Mouse (Mus musculus) CD4-positive, CD25-positive, alpha-beta regulatory T cell, adult 4 months (primary cell): Measurements from ENCODE around the gene Rap1a. TPM values are rescaled to one million over a fixed set of nuclear protein-coding genes. Genes with fewer than 3 reads are reported as not detected.

ENCODE experiments used
- ATAC-seq: one replicate; pipeline ENCODE4 v1.8.0; 2017
- polyA plus RNA-seq, 2 experiments: library from polyadenylated mRNA; unstranded; fragments of 100-300 nt; shearing (Covaris generic); gene quantifications; one replicate each; pipeline ENCODE4 v1.2.1; 2017

The Rap1a gene
- polyA plus RNA-seq, result 100 to 1,000 TPM; 120 to 139 TPM

DNA sequence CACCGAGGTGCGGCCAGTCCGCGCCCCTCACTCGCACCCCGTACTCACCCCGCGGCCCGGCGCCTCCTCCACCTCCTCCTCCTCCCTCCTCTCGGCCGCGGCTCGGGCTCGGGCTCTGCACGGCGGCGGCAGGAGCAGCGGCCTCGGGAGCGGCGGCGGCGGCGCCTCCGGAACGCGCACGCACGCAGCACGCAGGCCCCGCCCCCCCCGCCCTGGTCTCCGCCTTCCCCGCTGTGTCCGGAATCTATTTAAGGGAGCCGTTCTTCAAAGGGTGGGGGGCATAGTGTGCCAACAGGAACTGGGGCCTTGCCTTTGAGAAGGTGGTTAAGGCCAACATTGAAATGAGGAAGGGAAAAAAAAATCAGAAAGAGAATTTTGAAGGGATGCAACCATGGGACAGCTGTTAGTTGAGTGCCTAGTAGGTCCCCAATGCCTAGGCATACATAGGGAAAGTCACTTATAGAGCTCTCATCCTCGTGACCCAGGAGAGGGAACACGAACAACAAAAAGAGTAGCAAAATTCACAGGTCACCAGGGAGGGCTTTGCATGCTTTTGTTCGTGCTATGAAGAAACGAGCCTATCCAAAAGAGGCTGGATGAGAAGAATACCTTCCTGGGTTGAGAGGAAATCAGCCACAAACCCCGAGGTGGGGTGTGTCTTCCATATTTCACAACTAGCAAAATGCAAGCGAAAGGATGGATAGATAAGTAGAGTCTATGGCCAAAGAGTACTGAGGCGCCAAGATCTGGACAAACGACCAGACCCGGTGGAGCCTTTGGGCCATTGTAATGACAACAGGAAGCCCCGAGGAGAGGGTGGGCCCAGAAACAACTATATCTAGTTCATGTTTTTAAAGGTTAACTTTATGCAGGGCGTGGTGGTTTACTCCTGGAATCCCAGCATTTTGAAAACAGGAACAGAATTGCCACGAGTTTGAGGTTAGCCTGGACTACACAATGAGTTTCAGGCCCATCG is at the start of gene Rap1a:
TSS of gene Rap1a (minus strand) at position 146 of the 976 bp plus-strand sequence.
- peak; percentile 50 for ATAC-seq

DNA sequence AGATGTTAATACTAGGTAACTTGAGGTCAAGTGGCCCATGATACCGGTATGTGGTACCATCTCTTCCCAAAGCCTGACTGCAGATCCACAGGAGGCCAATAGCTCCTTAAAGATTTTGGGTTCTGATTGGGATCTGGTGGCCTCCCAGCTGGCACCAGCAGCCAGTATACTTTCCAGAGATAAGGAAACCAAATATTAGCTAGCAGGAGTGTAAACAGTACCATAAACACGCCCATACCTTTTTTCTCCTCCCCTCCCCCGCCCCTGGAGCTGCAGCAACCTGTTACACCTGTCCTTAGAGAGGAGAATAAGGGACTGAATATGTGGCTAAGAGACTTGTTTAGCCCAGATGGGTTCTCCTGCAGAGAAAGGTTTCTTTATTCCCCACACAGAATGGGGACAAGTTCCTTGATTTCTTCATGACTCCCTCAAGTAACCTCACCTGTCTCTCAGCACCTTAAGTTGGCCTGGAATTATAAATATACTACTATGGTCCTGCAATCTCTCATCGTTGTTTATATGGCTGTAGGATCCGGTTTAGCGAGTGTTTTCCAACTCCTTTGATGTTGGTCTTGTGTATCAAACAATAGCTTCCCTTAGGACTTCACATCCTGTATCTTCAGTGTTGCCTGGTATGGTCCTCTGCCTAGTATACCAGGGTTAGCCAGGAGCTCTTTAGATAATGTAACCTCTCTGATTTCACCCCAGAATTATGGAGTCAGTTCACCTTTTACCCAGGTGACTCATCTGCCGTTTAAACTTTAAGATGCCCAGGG is 45.3 kb upstream of the Rap1a start:
- ATAC-seq, result no peak

- ATAC-seq, result no peak
These were observed 38.7 kb upstream of the Rap1a start for GRCm38 (mm10) chr3:105839836-105840235.

DNA sequence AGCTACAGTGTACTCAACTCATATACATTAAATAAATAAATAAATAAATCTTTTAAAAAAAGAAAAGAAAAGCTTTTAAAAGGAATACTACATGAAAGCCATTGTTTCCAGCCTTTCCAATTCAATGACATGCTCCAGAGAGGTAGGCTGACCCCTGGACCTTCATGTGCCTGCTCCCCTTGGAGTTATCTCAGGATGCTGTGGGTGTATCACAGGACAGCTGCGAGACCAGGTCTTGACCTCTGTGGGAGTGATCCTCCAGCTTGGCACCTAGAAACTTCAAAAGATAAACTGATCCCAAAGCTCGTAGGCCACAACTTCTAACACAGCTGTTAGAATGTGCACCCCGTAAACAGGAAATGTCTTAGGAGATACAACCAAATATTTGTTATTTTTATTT is 37.5 kb upstream of the Rap1a start:
- ATAC-seq, result no peak

- no peak for ATAC-seq
These were observed 35.7 kb upstream of the Rap1a start for GRCm38 (mm10) chr3:105836883-105837282.

GRCm38 (mm10) chr3:105835875-105836274 is 34.7 kb upstream of the Rap1a start:
- no peak for ATAC-seq

- ATAC-seq, result no peak
These were observed 30.4 kb upstream of the Rap1a start for GRCm38 (mm10) chr3:105831584-105831983.

DNA sequence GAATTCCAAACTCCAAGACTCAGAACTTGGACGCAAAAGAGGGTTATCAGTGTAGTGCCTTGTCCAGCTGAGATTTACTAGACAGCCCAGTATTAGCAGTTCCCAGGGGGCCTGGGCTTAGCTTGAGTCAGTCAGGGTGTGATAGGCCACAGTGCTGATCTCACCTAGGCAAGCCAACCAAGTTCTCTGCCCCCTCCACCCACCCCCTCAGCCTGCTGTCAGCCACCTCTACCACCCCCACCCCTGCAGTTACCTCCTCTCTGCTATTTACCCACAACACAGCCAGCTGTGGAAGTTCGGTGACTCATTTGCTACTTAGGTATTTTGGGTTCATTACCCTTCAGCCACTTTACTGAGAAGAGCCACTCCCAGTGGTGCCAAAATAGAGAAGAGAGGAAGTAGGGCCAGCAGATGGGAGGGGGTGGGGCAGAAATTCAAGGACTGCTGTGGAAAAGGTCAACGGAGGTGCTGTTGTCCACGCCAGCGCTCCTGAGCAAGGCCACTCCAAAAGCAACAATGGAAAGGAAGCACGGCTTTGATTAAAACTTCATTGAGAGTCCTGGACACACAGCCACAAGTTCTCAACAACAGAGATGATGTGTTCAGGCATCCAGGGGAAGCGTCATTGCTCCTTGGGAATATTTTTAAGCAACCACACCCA is 24.5 kb upstream of the Rap1a start:
- peak; percentile 93 for ATAC-seq

GRCm38 (mm10) chr3:105824704-105825103 is 23.6 kb upstream of the Rap1a start:
- no peak for ATAC-seq

GRCm38 (mm10) chr3:105824103-105824502 is 23.0 kb upstream of the Rap1a start:
- no peak for ATAC-seq

GRCm38 (mm10) chr3:105823609-105824008 is 22.5 kb upstream of the Rap1a start:
- ATAC-seq, result no peak

GRCm38 (mm10) chr3:105821504-105821903 is 20.4 kb upstream of the Rap1a start:
- no peak for ATAC-seq

- no peak for ATAC-seq
These were observed 19.1 kb upstream of the Rap1a start for GRCm38 (mm10) chr3:105820272-105820671.

- ATAC-seq, result no peak
These were observed 17.2 kb upstream of the Rap1a start for GRCm38 (mm10) chr3:105818130-105819004.

- ATAC-seq, result no peak
These were observed 15.0 kb upstream of the Rap1a start for GRCm38 (mm10) chr3:105816089-105816488.

DNA sequence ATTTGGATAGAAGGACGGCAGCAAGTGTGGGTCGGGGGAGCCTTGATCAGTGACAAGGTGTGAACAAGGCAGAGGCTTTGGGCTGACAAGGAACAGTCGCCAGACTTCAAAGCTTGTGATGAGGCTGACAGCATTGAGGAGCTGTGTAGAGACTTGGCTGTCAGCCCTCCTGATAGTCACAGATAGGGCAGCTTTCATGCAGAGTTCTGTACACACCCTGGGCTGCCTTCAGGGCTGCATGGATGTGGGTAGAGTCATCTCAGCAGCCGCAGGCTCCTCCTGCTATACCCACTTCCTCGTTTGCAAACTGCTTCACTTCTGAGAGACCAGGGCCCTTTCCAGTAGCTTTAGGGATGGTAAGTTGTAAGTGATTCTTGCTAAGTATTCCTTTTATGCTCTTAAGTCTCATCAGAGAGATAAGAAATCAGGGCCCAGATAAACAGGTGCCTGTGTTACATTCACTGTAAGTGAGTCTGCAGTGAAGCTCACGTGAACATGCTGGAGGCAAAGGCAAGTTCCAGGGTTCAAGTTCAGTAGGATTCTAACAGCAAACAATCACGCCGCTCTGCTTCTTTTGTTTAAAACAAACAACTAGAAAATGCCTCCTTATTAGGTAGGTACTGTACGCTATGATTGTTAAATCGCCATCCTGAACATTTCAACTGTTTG is 14.2 kb upstream of the Rap1a start:
- peak; percentile 98 for ATAC-seq

GRCm38 (mm10) chr3:105811146-105811545 is 10.0 kb upstream of the Rap1a start:
- ATAC-seq, result no peak

GRCm38 (mm10) chr3:105808179-105809037 is 7.3 kb upstream of the Rap1a start:
- no peak for ATAC-seq

- no peak for ATAC-seq
These were observed 6.5 kb upstream of the Rap1a start for GRCm38 (mm10) chr3:105807672-105808071.

GRCm38 (mm10) chr3:105806519-105807249 is 5.5 kb upstream of the Rap1a start:
- ATAC-seq, result no peak
